Mouse (Mus musculus): ENCODE results near the gene Kdm4d. TPM values are rescaled to one million over a fixed set of nuclear protein-coding genes. Genes with fewer than 3 reads are reported as not detected.
"Not testable (repeated sequence)": the region's sequence is repeated elsewhere in the genome, so short reads cannot be mapped to it uniquely, and the experiment has no call there.

The Kdm4d gene
- polyA plus RNA-seq, 1 experiment from 2014 or later: 0.45 TPM

DNA sequence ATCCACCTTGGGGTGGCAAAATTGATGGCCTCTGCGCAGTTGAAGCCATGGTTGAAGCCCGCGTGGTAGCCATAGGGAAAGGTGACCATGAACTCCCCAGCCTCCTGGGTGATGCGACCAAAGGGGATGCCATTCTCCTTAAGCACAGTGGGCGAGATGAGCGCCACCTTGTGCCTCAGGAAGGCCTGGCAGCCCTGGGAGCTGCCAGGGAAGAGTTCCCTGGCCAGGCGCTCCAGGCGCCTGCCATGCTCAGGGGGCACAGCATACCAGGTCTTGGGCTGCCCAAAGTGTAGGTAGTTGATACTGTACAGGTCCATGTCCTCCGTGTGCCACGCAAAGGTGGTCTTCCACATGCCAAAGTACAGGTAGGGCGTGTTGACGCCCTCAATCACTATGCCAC lies 36.6 kb downstream of the Kdm4d start:
- WGBS: 79% methylated on average over 12 of the region's 12 CpGs
- not testable (repeated sequence) for H3K27me3 ChIP-seq (ENCODE audit: control insufficient read depth, insufficient read depth, low read length); H3K36me3 ChIP-seq (ENCODE audit: control insufficient read depth, insufficient read depth, low read length); H3K9me3 ChIP-seq (ENCODE audit: control insufficient read depth, low read length); ATAC-seq (ENCODE audit: low FRiP score, low TSS enrichment); H3K4me2 ChIP-seq (ENCODE audit: low read length); H3K9ac ChIP-seq (replicated peaks; ENCODE audit: low read length); H3K4me1 ChIP-seq (ENCODE audit: control insufficient read depth, insufficient read depth, low read length); H3K4me3 ChIP-seq (replicated peaks; ENCODE audit: low read depth, low read length); H3K27ac ChIP-seq (replicated peaks; ENCODE audit: low read depth, low read length); DNase-seq

DNA sequence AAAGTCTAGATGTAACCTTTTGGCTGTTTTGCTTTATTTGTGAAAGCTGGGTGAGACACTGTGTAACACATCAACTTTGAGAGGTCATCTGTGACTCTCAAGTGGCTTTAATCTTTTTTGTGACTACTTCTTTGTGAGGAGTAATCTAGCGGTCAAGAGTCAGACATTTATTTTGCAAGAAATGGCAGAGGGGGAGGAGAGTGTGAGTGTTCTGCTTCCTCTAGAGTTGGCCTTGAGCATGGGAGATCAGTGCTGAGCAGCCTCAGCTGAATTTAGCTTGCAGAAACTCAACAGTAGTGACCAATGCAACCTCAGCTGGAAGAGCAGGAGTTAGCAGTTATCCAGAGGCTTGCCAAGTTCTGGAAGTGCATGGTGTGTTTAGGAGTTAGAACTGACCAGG lies 37.7 kb downstream of the Kdm4d start:
- not testable (repeated sequence) for DNase-seq; H3K4me1 ChIP-seq (ENCODE audit: control insufficient read depth, insufficient read depth, low read length); H3K27me3 ChIP-seq (ENCODE audit: control insufficient read depth, insufficient read depth, low read length); H3K4me3 ChIP-seq (replicated peaks; ENCODE audit: low read depth, low read length); H3K9me3 ChIP-seq (ENCODE audit: control insufficient read depth, low read length); H3K9ac ChIP-seq (replicated peaks; ENCODE audit: low read length); ATAC-seq (ENCODE audit: low FRiP score, low TSS enrichment); H3K36me3 ChIP-seq (ENCODE audit: control insufficient read depth, insufficient read depth, low read length); H3K4me2 ChIP-seq (ENCODE audit: low read length); H3K27ac ChIP-seq (replicated peaks; ENCODE audit: low read depth, low read length)
- WGBS: 85% methylated on average over 1 of the region's 1 CpGs

GRCm38 (mm10) chr9:14456320-14456719 lies 44.0 kb downstream of the Kdm4d start:
- Histone ChIP-seq H3K9ac (replicated peaks; ENCODE audit: low read length) (no peak overlapping the region), H3K4me3 (replicated peaks; ENCODE audit: low read depth, low read length) (no peak overlapping the region), H3K4me2 (ENCODE audit: low read length) (no peak overlapping the region), H3K27ac (replicated peaks; ENCODE audit: low read depth, low read length) (no peak overlapping the region), H3K4me1 (ENCODE audit: control insufficient read depth, insufficient read depth, low read length) (no peaks in the 10 kb centered on the region), H3K9me3 (ENCODE audit: control insufficient read depth, low read length) (no peaks in the 10 kb centered on the region), H3K36me3 (ENCODE audit: control insufficient read depth, insufficient read depth, low read length) (no peaks in the 10 kb centered on the region), H3K27me3 (ENCODE audit: control insufficient read depth, insufficient read depth, low read length) (no peaks in the 10 kb centered on the region)
- 84% methylated on average over 3 of the region's 3 CpGs for WGBS
- DNase-seq (no peak), ATAC-seq (ENCODE audit: low FRiP score, low TSS enrichment) (no peak)

GRCm38 (mm10) chr9:14451120-14451519 lies 49.2 kb downstream of the Kdm4d start:
- not testable (repeated sequence) for H3K4me3 ChIP-seq (replicated peaks; ENCODE audit: low read depth, low read length); DNase-seq; ATAC-seq (ENCODE audit: low FRiP score, low TSS enrichment); H3K27me3 ChIP-seq (ENCODE audit: control insufficient read depth, insufficient read depth, low read length); H3K36me3 ChIP-seq (ENCODE audit: control insufficient read depth, insufficient read depth, low read length); H3K4me1 ChIP-seq (ENCODE audit: control insufficient read depth, insufficient read depth, low read length); H3K27ac ChIP-seq (replicated peaks; ENCODE audit: low read depth, low read length); H3K9ac ChIP-seq (replicated peaks; ENCODE audit: low read length); H3K4me2 ChIP-seq (ENCODE audit: low read length); H3K9me3 ChIP-seq (ENCODE audit: control insufficient read depth, low read length)
- WGBS: 57% methylated on average over 8 of the region's 8 CpGs

- H3K36me3 ChIP-seq (ENCODE audit: control insufficient read depth, insufficient read depth, low read length); H3K9ac ChIP-seq (replicated peaks; ENCODE audit: low read length); H3K4me2 ChIP-seq (ENCODE audit: low read length); H3K9me3 ChIP-seq (ENCODE audit: control insufficient read depth, low read length); DNase-seq; ATAC-seq (ENCODE audit: low FRiP score, low TSS enrichment); H3K4me1 ChIP-seq (ENCODE audit: control insufficient read depth, insufficient read depth, low read length); H3K4me3 ChIP-seq (replicated peaks; ENCODE audit: low read depth, low read length); H3K27me3 ChIP-seq (ENCODE audit: control insufficient read depth, insufficient read depth, low read length); H3K27ac ChIP-seq (replicated peaks; ENCODE audit: low read depth, low read length): not testable (repeated sequence)
- 94% methylated on average over 2 of the region's 2 CpGs for WGBS
Observed at GRCm38 (mm10) chr9:14447086-14447485, 53.2 kb downstream of the Kdm4d start.

GRCm38 (mm10) chr9:14440347-14440746 lies 59.9 kb downstream of the Kdm4d start:
- no peak overlapping the region for H3K27ac ChIP-seq (replicated peaks; ENCODE audit: low read depth, low read length)
- H3K9ac ChIP-seq (replicated peaks; ENCODE audit: low read length): no peak overlapping the region
- H3K4me2 ChIP-seq (ENCODE audit: low read length): no peak overlapping the region
- DNase-seq (no peak), ATAC-seq (ENCODE audit: low FRiP score, low TSS enrichment) (no peak)
- no peaks in the 10 kb centered on the region for H3K36me3 ChIP-seq (ENCODE audit: control insufficient read depth, insufficient read depth, low read length)
- no peaks in the 10 kb centered on the region for H3K27me3 ChIP-seq (ENCODE audit: control insufficient read depth, insufficient read depth, low read length)
- 92% methylated on average over 1 of the region's 1 CpGs for WGBS
- H3K4me1 ChIP-seq (ENCODE audit: control insufficient read depth, insufficient read depth, low read length): no peaks in the 10 kb centered on the region
- H3K9me3 ChIP-seq (ENCODE audit: control insufficient read depth, low read length): no peaks in the 10 kb centered on the region
- H3K4me3 ChIP-seq (replicated peaks; ENCODE audit: low read depth, low read length): no peak overlapping the region

GRCm38 (mm10) chr9:14433252-14433939 lies 66.9 kb downstream of the Kdm4d start:
- no peak overlapping the region for H3K9ac ChIP-seq (replicated peaks; ENCODE audit: low read length)
- H3K36me3 ChIP-seq (ENCODE audit: control insufficient read depth, insufficient read depth, low read length): no peaks in the 10 kb centered on the region
- H3K27me3 ChIP-seq (ENCODE audit: control insufficient read depth, insufficient read depth, low read length): no peaks in the 10 kb centered on the region
- no peaks in the 10 kb centered on the region for H3K9me3 ChIP-seq (ENCODE audit: control insufficient read depth, low read length)
- no peaks in the 10 kb centered on the region for H3K4me1 ChIP-seq (ENCODE audit: control insufficient read depth, insufficient read depth, low read length)
- H3K27ac ChIP-seq (replicated peaks; ENCODE audit: low read depth, low read length): no peak overlapping the region
- H3K4me3 ChIP-seq (replicated peaks; ENCODE audit: low read depth, low read length): no peak overlapping the region
- 69% methylated on average over 11 of the region's 11 CpGs for WGBS
- DNase-seq (no peak), ATAC-seq (ENCODE audit: low FRiP score, low TSS enrichment) (no peak)
- no peak overlapping the region for H3K4me2 ChIP-seq (ENCODE audit: low read length)

Other genes with a start within 250 kb of the Kdm4d start
- gene Sesn3, start 225.4 kb downstream of the Kdm4d start, polyA plus RNA-seq (2014; fragmentation: Nextera tagmentation; extraction: Ambion mirVana): 28.5 and 47.8 TPM in 2 replicates
- gene Endod1, start 119.0 kb downstream of the Kdm4d start, polyA plus RNA-seq (2014; fragmentation: Nextera tagmentation; extraction: Ambion mirVana): 20.1 and 22.4 TPM in 2 replicates
- gene Cwc15, start 135 bp upstream of the Kdm4d start, polyA plus RNA-seq (2014; fragmentation: Nextera tagmentation; extraction: Ambion mirVana): 150 and 154 TPM in 2 replicates
- gene Amotl1, start 144.6 kb upstream of the Kdm4d start, polyA plus RNA-seq (2014; fragmentation: Nextera tagmentation; extraction: Ambion mirVana): 8.7 and 12.5 TPM in 2 replicates
- gene Piwil4, start 240.3 kb upstream of the Kdm4d start, polyA plus RNA-seq (2014; fragmentation: Nextera tagmentation; extraction: Ambion mirVana): 0.40 and 0.41 TPM in 2 replicates